Mouse (Mus musculus) ES-E14 (cell line): Measurements from ENCODE around the gene Alg10b. TPM values are rescaled to one million over a fixed set of nuclear protein-coding genes. Genes with fewer than 3 reads are reported as not detected.
A peak's percentile ranks its signal among the peaks of the same experiment; 100 is the strongest.

Experiments
- DNase-seq: peaks from one replicate; pipeline ENCODE4 v3.0.0-alpha.2; 2013; ENCODE audit warnings: low read depth, low spot score
- H3K27ac ChIP-seq: 2 replicates; pipeline ENCODE4 v1.5.1; 2012; ENCODE audit warnings: low read depth, mild to moderate bottlenecking, low read length, moderate library complexity, mixed read lengths; ENCODE audit not compliant: poor library complexity, insufficient read depth, severe bottlenecking
- H3K36me3 ChIP-seq: 2 replicates; pipeline ENCODE4 v1.6.1; 2012; ENCODE audit warnings: mild to moderate bottlenecking, low read length, moderate library complexity, mixed read lengths; ENCODE audit not compliant: control insufficient read depth, poor library complexity, insufficient read depth, severe bottlenecking
- H3K4me1 ChIP-seq, 2 experiments: fragments of 150-350 bp in 1 of 2; sonication (generic) in 1 of 2; 2 replicates each; pipeline ENCODE4 v1.6.1; 2012; ENCODE audit warnings: low read length in 2 of 2, mild to moderate bottlenecking in 1 of 2, mixed read lengths in 1 of 2; ENCODE audit not compliant: control insufficient read depth in 2 of 2, insufficient read depth in 2 of 2, poor library complexity in 1 of 2
- H3K4me3 ChIP-seq, 2 experiments: fragments of 150-350 bp in 1 of 2; sonication (generic) in 1 of 2; 2 replicates each; pipeline ENCODE4 v1.5.1; 2012; ENCODE audit warnings: low read length in 2 of 2, low read depth in 1 of 2, mild to moderate bottlenecking in 1 of 2, mixed read lengths in 1 of 2; ENCODE audit not compliant: insufficient read depth in 1 of 2, poor library complexity in 1 of 2, severe bottlenecking in 1 of 2
- H3K9ac ChIP-seq: 2 replicates; pipeline ENCODE4 v1.6.1; 2012; ENCODE audit warnings: low read depth, mild to moderate bottlenecking, low read length, mixed read lengths; ENCODE audit not compliant: poor library complexity, insufficient read depth, severe bottlenecking
- H3K9me3 ChIP-seq: fragments of 150-350 bp; sonication (generic); 2 replicates; pipeline ENCODE4 v1.6.1; 2012; ENCODE audit warnings: low read depth, mild to moderate bottlenecking, low read length; ENCODE audit not compliant: control insufficient read depth, insufficient read depth
- CHD2 ChIP-seq: IDR thresholded peaks from 2 replicates; pipeline ENCODE4 v1.6.1; 2014; ENCODE audit warnings: mild to moderate bottlenecking, low read depth, low read length, inconsistent platforms
- HCFC1 ChIP-seq: IDR thresholded peaks from 2 replicates; pipeline ENCODE4 v1.6.1; 2012; ENCODE audit warnings: low read length, inconsistent platforms, borderline replicate concordance; ENCODE audit not compliant: insufficient read depth
- MAFK ChIP-seq: IDR thresholded peaks from 2 replicates; pipeline ENCODE4 v1.6.1; 2014; ENCODE audit warnings: mild to moderate bottlenecking, low read depth, low read length, inconsistent platforms; ENCODE audit not compliant: insufficient read depth
- ZC3H11A ChIP-seq: IDR thresholded peaks from 2 replicates; pipeline ENCODE4 v1.6.1; 2012; ENCODE audit warnings: low read depth, mild to moderate bottlenecking, inconsistent platforms, low read length, borderline replicate concordance
- ZNF384 ChIP-seq: IDR thresholded peaks from 2 replicates; pipeline ENCODE4 v1.6.1; 2012; ENCODE audit warnings: low read depth, low read length, inconsistent platforms
- in situ Hi-C, 2 experiments: fragments of 600-800 bp; cut with MboI; formaldehyde crosslinking; loops; one replicate each; pipeline ENCODE4 v1.15.1; 2025; ENCODE audit warnings: low sequenced_read_pairs in 2 of 2, inconsistent platforms in 1 of 2; ENCODE audit not compliant: unreplicated experiment in 2 of 2
- total RNA-seq: library from RNA; depleted of rRNA; stranded (reverse); fragments of 300-350 nt; gene quantifications from 2 replicates; pipeline ENCODE4 v1.2.3, GENCODE M21; 2012

Gene Alg10b
- total RNA-seq, 1 experiment, result 40.3 TPM

DNA sequence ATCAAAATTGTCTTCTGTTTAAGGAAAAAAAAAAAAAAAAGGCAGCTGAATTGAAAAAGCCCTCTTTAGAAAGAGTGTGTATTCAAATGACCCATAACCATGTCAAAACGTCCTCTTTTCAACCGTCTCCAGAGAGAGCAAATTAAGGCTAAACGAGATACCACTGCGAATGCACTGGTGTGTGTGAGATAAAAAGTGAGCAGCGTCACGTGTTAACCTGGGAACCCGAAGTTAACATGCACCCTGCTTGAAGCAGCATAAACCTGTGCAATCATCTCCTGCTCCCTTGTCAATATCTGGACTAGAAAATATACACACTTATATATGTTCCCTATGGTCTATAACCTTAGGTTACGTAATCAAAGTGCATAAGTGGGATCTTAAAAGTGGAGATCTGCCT is 10.2 kb upstream of the Alg10b start:
- no peaks in the 10 kb centered on the region for H3K4me1 ChIP-seq
- H3K27ac ChIP-seq, result no peak overlapping the region
- H3K9ac ChIP-seq, result no peak overlapping the region
- H3K4me3 ChIP-seq, result no peak overlapping the region
- no peak for DNase-seq
- in situ Hi-C loops, result loop anchor here in 1 of 2 experiments (25.0 kb wide), 1 partner anchor 577 kb away; no protein-coding TSS in a partner anchor
- H3K36me3 ChIP-seq, result no peaks in the 10 kb centered on the region
- no peaks in the 10 kb centered on the region for H3K9me3 ChIP-seq
- TF ChIP-seq HCFC1, result no peak

DNA sequence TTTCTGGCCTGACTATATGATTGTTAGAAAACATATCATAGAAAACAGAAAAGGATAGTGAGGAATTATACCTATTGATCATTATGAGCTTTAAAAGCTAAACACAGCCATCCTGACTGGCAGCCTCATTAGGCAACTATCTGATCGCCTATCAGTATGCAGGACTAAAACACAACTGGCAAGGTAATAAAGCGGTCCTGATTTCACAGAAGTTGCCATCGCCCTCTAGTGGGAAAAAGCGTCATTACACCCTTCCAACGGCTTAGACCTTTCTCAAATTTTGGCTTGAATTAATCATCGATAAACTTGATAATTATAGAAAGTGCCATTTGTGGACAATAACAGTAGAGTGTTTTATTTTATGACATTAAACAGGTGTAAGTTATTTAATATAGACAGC is 9.2 kb upstream of the Alg10b start:
- Histone ChIP-seq H3K27ac (no peak overlapping the region), H3K4me1 (no peaks in the 10 kb centered on the region), H3K4me3 (no peak overlapping the region), H3K9me3 (no peaks in the 10 kb centered on the region), H3K36me3 (no peaks in the 10 kb centered on the region), H3K9ac (no peak overlapping the region)
- TF ChIP-seq HCFC1, result no peak
- TF ChIP-seq MAFK, result no peak
- TF ChIP-seq ZNF384, result no peak
- TF ChIP-seq ZC3H11A, result peak; percentile 89; the same call in 1 of the 2 replicates
- TF ChIP-seq CHD2, result no peak
- in situ Hi-C loops, result loop anchor here in 1 of 2 experiments (25.0 kb wide), 1 partner anchor 578 kb away; no protein-coding TSS in a partner anchor
- DNase-seq, result peak; percentile 44

DNA sequence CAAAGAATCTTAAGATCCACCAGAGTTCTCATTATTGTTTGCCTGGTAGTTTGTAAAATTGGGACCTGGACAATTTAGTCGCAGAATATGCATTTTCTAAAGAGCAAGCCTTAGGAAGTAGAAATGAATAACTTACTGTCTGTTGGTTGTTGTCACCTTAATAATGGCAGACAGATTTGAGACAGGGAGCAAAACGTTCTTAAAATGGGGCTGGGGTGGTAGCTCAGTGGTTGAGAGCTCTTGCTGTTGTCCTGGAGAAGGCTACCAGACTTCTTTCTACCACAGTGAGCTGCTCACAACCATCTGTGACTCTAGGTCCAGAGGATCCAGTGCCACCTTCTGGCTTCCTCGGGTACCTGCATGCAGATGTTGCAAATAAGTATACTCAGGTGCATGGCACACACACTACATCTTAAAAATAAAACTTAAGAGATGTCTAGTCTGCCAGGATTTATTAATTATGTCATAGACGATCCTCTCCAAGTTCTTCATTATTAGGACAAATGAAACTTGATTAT is 1.0 kb downstream of the Alg10b start:
- DNase-seq, result peak; percentile 57
- Histone ChIP-seq H3K4me3 (peak overlapping the region; percentile 73 to 84), H3K27ac (no peak overlapping the region), H3K9me3 (no peaks in the 10 kb centered on the region), H3K4me1 (no peaks in the 10 kb centered on the region), H3K9ac (peak overlapping the region; percentile 32; the same call in 1 of the 2 replicates), H3K36me3 (peaks cover 12% of the 10 kb centered on the region)
- TF ChIP-seq ZC3H11A (peak; percentile 37; the same call in 1 of the 2 replicates), ZNF384 (no peak), CHD2 (no peak)
- in situ Hi-C loops, result loop anchor here in 1 of 2 experiments (25.0 kb wide), 1 partner anchor 462 kb away; the partner anchor contains the start of gene Cpne8

DNA sequence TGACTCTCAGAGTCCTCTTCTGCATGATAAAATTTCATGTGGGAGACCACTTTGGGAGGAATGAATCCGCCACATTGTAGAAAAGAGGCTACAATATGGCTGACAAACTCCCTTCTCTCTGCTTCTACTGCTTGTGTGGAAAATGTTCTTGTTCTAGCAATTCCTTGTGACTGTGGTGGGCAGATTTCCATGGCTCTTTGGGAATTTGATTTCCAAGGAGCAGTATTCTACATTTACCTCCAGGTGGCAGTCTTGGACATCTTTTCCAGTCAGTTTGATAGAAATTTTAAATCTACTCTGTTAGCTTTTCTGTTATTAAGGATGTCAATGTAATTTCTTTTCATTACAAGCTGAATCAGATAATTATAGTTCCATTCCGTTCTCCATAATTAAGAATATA is 13.5 kb downstream of the Alg10b start:
- in situ Hi-C loops, result loop anchor here in 1 of 2 experiments (25.0 kb wide), 1 partner anchor 450 kb away; the partner anchor contains the start of gene Cpne8
- H3K9me3 ChIP-seq, result no peaks in the 10 kb centered on the region
- H3K4me1 ChIP-seq, result no peaks in the 10 kb centered on the region
- no peak overlapping the region for H3K9ac ChIP-seq
- H3K27ac ChIP-seq, result no peak overlapping the region
- no peaks in the 10 kb centered on the region for H3K36me3 ChIP-seq
- H3K4me3 ChIP-seq, result no peak overlapping the region
- no peak for DNase-seq
- peak; percentile 80 for TF ChIP-seq ZC3H11A
- TF ChIP-seq ZNF384, result no peak
- no peak for TF ChIP-seq MAFK
- no peak for TF ChIP-seq CHD2
- TF ChIP-seq HCFC1, result no peak

DNA sequence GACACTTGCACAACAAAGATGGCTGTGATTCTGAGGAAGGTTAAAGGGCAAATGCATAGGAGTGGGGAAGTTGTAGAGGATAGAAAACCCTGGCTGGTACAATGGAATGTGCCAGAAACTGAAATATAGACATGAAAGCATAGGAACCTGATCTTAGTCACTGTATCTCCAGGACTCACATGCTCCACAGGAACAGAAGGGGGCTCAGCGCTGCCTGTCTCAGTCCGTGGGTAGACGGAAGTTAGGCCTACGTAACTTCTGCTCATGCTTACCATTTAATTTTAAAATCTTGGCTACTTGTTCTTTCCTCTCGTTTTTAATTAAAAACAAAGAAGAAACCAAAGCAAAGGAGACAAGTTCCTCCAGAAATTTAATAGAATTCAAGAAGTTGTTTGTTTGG is 20.0 kb downstream of the Alg10b start:
- TF ChIP-seq MAFK, result no peak
- TF ChIP-seq ZC3H11A, result no peak
- no peak for TF ChIP-seq HCFC1
- TF ChIP-seq CHD2, result no peak
- no peak for TF ChIP-seq ZNF384
- Histone ChIP-seq H3K4me3 (no peak overlapping the region), H3K4me1 (no peaks in the 10 kb centered on the region), H3K36me3 (no peaks in the 10 kb centered on the region), H3K9ac (no peak overlapping the region), H3K9me3 (no peaks in the 10 kb centered on the region), H3K27ac (no peak overlapping the region)
- in situ Hi-C loops, result loop anchor here in 1 of 2 experiments (25.0 kb wide), 1 partner anchor 443 kb away; the partner anchor contains the start of gene Cpne8
- no peak for DNase-seq
